Mouse (Mus musculus) gastrocnemius, postnatal 4 days (tissue): ENCODE results near the gene Fbxw8. TPM values are rescaled to one million over a fixed set of nuclear protein-coding genes. Genes with fewer than 3 reads are reported as not detected.

ENCODE experiments used
- DNase-seq, 2 experiments: peaks; one replicate each; pipeline ENCODE4 v3.0.0; 2021 to 2022; ENCODE audit warnings: low spot score in 2 of 2, mixed read lengths in 2 of 2
- total RNA-seq, 2 experiments: library from RNA; stranded (reverse); gene quantifications; 2 replicates each; pipeline ENCODE4 v1.2.3; 2021

Gene Fbxw8
- total RNA-seq, 2 experiments from 2014 or later = 60.2 to 61.6 TPM

DNA sequence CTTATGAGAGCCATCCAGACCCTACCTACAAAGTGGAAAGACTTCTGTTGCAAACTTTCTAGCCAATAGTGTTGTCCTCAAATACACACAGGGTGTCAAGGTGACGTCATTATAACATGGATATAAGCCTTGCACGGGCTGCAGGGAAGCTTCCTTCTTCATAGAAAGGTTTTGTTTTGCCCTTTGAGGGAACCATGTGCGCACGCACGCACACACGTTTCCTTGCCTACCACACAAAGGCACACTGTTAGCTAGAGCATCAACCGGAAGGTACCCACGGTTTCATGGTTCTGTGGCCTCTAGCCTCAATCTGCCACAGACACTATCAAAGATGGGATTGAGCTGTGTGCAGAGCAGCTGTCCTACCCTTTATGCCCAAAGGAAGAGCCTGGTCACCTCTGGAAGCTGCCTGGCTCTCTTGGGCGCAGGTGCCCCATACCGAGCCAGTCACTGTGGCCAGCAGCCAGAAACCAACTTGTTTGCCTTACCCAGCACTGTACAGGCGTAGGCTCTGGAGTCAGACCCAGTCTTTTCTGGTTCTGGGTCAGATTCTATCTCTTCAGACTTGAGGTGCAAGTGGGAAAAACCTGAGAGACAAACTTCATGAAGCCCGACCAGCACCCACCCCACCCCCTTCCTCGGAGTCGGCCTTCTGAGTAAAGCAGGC, 108.0 kb downstream of the Fbxw8 start:
- DNase-seq = no peak

DNA sequence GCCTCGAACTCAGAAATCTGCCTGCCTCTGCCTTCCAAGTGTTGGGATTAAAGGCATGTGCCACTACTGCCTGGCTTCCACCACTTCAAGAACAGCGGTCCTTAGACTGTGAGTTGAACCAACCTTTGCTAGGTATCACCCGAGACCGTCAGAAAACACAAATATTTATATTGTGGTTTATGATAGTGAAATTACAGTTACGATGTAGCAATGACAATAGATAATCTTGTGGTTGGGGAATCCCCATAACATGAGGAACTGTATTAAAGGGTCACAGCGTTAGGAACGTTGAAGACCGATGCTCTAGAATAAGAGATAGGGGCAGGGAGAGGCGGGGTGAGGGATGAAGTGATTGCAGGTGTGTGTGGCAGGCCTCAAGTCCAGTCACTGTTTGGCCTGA, 109.9 kb downstream of the Fbxw8 start:
- DNase-seq = no peak

DNA sequence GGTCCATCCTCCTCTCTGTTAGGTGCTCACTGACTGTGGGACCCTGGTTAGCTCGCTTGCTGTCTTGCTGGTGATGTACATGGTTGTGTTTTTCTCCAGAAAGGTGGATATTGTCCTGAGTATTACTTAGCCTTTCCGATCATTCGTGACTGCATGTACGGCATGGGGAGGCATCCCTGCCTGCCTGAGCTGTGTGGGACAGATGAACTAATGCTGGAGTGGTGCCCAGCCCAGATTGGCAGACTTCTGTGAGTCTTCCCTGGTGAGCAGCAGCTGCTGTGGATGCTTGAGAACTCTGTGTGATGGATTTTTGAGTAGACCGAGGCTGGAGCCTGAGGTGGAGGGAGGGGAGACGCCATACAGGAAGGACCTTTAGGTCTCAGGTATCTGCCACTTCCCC, 110.4 kb downstream of the Fbxw8 start:
- no peak for DNase-seq

DNA sequence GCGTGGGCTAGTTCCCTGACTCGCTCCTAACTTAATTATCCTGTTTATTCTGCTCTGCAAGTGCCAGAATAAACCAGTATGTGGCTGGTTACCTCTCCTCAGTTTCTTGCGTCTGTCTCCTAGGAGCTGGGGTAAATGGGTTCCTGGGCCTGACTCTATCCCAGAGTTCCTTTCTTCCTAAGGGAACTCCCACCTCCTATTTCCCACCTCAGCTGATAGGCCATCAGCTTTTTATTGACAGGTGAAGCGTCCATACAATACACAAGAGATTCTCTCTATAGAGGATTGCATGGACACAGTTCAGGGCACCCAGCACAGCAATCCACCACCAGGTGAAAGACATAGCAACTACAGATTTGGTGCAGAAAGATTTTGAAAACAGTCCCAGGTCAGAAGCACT, 111.5 kb downstream of the Fbxw8 start:
- no peak for DNase-seq

DNA sequence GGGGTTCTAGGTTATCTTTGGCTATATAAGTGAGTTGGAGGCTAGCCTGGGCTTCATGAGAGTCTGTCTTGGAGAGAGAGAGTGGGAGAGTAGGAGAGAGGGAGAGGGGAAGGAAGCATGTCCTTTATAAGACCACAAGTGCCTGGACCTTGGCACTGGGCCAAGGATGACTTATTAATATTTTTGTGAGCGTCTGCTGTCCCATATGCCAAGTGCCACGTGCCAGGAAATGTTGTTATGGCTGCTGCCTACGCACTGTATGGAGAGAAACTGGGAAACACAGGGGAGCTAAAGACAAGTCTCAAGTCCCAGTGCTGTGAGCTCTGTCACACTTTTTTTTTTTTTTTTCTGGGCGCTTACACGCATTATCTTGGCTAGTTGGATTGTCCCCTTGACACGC, 112.7 kb downstream of the Fbxw8 start:
- no peak for DNase-seq

DNA sequence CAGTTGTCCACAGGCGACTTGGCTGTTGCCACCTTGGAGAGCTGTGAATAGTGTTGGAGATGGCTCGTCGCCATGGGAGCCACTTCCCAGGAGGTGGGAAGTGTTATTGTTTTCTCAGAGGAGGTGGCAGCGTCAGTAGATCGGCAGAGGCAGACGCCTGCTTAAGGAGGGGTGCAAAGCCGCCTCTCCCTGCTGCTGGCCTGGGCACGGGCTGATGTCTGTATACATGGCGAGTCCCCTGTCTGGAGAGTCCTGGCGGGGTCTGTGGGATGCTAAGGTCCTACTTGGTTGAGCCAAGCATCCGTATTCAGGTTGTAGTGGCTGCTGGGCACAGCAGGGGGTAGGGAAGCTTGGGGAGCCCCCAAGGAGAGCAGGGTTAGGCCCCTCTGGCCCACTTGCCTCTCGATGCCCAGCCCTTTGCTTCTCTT, 116.0 kb downstream of the Fbxw8 start:
- DNase-seq = no peak

DNA sequence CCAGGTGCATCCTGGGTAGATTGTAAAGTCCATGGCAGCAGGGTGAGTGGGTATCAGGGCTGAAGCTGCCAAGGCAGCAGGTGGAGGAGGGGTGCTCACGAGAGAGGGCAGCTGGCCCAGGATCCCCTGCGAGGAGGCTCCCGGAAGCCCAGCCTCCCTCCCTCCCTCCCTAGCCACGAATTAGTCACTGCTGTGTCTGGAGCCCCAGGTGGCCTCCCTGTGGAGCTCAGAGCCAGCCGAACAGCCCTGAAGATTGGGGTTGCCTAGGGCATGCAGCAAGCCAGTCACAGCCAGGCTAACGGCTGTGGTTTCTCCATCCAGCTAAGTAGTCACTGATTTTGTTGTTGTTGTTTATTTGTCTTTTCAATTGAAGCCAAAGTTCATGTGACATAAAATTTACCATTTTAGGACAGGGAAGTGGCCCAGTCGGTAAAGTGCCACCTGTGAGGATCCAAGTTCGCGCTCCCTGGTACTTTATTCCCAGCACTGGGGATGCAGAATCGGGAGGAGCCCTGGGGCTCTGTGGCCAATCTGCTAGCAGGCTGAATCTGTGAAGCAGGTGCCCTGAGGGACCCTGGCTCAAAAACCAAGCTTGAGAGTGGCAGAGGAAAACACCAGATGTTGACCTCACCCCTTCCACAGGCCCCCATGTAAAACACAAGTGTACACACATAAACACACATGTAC, 117.3 kb downstream of the Fbxw8 start:
- DNase-seq = no peak

DNA sequence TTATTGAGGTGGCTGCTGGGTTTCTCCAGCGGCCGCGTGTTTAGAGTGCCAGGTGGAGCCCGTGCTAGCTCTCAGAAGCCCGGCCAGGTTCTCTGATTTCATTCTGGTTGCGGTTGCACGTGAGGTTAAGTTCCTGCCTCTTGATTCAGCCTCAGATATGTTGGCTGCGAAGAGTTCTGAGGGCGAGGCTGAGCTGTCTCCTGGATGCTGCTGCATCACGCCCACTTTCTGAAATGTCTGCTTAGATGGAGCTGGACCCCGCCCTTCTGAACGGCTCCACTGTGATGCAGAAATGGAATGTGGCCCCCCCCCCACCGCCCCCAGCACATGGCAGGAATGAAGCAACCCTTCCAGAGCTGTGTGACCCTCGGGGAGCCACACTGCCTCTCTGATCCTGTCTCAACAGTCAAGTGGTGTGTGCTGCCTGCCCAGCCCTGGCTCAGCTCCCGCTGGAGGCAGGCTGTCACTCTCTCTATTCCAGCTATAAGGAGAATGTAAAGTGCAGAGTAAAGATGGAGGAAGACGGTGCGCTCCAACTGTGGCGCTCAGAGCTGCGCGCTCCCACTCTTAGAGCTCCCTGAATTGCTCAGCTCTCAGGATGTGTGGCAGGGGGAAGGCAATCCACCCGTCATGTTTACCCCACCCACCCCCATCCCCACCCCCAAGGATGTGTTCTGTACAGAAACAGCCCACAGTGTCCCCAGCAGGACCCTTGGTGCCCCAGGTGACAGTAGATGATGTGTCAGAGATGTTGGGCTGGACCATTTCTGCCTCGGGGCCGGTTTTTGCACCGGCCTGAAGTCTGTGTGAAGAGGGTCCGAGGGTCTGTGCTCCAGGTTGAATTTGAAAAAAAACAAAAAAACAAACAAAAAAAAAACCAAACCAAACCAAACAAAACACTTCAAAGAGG, 118.1 kb downstream of the Fbxw8 start:
- DNase-seq = no peak

DNA sequence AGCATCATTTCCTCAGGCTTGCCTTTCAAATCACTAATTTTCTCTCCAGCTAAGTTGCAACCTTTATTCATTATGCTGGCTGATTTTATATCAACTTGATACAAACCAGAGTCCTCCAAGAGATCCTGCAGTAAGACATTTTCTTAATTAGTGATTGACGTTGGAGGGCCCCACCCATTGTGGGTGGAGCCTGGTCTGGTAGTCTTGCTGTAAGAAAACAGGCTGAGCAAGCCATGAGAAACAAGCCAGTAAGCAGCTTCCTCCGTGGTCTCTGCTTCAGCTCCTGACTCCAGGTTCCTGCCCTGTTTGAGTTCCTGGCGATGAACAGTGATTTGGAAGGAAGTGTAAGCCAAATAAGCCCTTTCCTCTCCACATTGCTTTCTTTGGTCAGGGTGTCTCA, 119.5 kb downstream of the Fbxw8 start:
- DNase-seq = no peak

DNA sequence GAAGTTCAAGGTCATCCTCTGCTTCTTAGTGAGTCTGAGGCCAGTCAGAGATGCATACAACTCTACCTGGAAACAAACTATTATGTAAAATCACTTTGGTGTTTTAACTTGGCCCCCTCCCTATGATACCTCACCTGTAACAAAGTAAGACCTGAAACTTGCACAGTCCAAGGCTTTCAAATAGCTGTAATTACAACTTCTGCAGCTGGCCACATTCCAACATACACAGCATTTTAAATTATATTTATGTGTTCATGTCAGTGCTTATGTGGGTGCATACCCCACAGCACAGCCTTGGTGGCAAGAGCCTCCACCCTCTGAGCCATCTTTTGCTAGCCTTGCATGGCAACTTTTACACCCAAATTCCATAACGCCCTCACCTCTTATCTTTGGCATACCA, 120.6 kb downstream of the Fbxw8 start:
- DNase-seq = no peak

DNA sequence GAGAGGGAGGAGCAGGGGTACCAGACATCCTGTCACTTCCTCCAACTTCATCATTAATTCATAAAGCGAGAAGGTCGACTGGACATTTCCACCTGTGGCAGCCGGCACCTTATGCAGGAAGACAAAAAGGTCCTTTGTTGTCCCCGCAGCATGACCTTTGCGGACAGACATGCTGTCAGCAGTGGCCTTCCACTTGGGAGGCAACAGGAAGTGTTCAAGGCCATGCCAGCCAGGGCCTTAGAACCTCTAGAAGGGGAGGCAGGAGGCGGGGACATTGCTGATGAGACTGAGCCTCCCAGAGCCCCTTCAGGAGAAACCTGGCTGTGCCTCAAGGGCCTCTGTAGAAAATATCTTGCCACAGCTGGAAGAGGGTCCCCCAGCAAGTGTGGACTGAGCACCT, 121.5 kb downstream of the Fbxw8 start:
- DNase-seq = no peak

DNA sequence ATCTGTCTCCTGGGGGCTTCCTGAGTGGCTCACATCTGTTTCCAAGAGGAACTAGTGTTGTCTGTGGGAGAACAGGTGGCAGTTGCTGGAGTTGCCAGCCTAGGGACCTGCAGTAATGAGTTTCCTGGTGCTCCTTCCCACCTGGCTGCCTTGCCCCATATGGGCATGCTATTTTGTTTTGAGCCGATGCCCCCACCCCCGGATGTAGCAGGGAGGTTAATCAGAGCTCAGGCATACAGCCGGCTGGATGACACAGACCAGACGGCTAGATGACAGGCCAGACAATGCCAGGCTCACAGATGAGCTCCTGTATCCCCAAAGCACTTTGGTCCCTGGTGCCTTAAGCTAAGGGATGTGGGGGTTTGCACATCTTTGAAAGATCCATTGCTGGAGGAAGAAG, 121.9 kb downstream of the Fbxw8 start:
- DNase-seq = no peak

DNA sequence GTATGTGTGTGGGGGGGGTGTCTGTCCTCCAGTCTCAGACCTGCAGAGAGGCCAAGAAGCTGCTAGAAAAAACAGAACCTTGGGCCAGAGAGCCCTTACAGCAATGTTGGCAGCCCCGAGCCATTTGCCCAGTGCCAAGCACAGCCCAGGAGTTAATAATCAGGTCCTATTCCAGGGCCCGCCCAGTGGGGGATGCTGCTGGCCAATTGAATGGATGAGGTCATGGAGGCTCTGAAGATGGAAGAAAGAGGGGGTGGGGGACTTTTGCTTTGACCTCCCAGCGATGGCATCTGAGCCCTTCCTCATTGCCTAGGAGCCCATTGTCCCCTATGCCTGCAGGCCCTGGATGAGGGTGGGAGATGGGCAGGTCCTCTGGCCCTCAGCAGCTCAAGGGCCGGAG, 123.8 kb downstream of the Fbxw8 start:
- no peak for DNase-seq

DNA sequence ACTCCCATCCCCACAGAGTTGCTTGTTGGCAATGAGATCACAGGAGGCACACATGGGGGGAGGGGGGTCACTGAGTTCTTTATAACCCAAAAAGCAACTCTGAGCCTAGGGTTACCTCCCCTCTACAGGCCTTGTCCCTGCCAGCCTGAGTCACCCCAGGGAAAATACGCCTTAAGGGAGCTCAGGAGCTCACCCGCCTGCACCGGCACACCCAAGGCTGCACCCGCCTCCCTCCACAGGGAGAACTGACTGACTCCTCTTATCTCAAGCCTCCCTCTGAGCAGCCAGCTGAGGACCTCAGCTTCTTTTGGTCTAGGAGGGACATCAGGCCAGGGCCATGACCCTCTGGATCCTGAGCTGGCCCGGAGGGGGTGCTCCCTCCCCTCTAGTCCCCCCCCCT, 124.2 kb downstream of the Fbxw8 start:
- DNase-seq = no peak

DNA sequence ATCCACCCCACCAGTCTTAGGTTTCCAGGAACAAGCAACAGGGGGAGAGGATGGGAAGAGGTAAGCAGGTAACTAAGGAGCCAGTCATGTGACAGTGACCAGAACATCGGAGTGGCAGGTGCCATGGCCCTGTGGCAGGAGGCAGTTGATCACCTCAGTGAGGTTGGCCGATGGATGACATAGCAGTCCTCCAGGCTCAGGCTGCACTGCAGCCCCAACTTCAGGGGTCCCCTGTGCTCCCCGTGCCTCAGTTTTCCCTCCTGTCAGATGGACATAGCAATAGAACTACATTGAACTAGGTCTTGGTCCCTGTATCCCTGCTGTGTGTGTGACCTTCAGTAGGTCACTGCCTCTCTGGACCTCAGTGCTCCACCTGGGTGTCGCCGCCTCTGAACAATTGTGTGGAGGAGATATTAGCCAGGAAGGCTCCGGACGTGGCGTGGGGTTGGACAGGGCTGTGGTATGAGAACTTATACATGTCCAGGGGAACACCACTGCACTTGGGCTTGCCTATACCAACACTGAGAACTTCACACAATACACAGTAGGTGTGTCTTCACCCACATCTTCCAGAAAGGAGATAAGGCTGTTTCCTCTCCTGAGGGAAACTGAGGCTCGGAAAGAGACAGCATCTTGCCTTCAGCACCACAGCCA, 125.1 kb downstream of the Fbxw8 start:
- no peak for DNase-seq

DNA sequence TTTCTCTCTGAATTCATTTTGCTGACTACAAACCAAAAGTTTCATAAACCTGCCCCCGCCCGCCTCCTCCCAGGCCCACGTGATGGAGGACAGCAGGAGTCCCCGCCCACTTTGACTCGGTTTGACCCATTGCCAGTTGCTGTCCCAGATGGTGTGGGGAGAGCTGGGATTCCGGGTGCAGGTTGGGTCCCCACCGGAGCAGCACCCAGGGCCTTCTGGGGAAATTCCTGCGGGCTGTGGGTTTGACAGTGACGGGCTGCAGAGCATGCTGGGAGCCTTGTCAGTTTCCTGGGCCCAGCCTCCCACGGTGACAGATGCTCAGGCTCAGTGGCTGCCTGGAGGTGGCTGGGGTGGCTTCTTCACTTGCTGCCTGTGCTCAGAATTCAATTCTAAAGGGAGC, 125.8 kb downstream of the Fbxw8 start:
- peak in 1 of 2 experiments; percentile 11 for DNase-seq

DNA sequence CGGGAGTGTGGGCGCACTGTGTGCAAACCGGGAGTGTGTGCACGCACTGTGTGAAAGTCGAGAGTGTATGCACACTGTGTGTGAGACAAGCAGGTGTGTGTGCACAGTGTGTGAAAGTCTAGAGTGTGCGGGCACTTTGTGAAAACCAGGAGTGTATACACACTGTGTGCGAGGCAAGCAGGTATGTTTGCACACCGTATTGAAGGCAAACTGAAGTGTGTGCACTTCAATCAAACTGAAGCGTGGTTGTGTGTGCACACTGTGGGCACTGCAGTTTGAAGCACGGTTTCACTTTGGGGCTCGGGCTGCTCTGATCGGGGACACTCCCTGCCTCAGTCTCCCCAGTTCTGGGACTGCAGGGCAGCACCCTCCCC, 126.2 kb downstream of the Fbxw8 start:
- DNase-seq = no peak

DNA sequence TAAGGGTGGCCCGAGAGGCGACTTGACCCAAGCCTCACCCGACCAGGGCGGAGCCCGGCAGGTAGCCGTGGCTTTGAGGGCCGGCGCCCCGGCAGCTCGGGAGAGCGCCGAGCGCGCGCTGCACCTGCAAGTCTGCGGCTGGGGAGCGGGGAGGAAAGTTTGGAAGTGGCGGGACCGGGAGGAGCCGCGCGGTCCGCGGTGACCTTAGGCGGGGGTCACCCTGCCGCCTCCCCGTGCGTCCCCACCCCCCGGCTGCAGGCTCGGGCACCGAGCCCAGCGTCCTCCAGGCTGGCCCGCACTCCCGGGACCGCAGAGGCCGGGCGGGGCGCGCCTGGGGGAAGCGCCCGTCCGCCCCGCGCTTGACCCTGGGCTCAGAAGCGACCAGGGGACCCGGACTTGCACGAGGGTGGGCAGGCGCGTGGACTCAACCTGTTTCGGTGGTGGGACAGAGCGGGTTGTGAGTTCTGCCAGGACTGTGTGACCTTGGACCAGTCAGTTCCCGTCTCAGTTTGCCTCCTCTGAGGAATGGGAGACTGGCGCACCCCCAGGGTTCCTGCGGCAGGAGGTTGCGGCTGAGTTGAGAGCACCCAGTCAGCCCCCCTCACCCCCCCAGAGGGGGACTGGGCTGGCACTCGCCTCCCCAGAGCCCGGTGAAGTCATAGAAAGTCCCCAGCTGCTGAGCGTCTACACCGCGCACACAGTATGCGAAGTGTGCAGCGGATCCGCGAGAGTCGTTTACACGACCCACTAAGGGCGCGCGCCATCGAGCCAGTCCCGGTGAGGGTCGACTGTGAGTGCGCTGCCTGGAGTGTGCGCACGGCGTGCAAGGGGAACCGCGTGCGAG, 126.9 kb downstream of the Fbxw8 start:
- peak in 1 of 2 experiments; percentile 13 for DNase-seq

DNA sequence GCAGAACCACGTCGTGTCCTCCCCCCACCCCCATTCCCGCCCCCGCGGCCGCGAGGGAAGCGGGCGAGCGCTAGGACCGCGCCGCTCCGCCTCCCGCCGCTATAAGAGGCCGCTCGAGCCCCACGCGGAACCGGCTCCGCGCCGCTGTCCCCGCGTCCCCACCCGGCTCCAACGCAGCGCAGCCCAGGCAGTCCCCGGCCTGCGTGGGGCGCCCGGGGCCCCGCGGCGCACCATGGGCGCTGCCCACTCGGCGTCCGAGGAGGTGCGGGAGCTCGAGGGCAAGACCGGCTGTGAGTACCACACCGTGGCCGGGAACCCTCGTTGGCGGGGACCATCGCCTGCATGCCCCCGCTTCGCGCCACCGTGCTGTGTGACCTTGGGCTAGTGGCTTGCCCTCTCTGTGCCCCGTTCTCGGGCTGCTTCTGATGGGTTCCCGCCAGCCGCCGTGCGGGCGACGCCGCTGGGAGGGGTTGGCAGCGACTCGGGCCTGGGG, 127.5 kb downstream of the Fbxw8 start, which contains the start of gene Tesc:
Gene Tesc, plus strand, starts transcription at position 46 of the 493 bp plus-strand sequence.
- peak in 1 of 2 experiments; percentile 19 for DNase-seq

DNA sequence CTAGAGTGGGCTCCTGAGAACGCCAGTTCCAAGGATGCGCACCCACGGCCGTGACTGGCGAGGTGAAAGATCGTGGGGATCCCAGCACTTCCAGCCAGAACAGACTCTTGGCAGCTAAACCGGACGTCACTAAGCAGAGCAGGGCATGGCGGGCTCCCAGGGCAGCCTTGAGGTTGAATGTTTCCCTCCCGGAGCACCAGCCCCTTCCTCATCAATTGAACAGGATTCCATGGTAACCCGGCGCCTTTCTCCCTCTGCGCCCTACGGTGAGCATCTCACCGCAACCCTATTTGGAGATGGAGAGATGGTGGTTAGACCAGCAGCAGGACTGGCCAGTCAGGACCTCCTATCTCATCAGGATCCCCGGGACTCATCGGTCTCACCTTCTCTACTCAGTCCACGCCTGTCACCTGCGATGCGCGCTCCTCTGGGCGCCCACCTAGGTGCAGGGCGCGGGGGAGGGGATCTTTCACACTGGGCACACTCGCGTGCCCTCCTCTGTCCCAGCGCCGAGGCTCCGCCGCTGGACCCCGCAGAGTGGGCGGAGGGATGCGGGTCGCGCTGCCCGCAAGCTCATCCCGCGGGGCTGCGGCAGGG, 128.1 kb downstream of the Fbxw8 start:
- DNase-seq = peak in 1 of 2 experiments; percentile 9
